Mouse (Mus musculus) megakaryocyte, embryonic 14.5 days (primary cell): ENCODE measurements around the gene Misp. TPM values are rescaled to one million over a fixed set of nuclear protein-coding genes. Genes with fewer than 3 reads are reported as not detected.
A peak's percentile ranks its signal among the peaks of the same experiment; 100 is the strongest.

Source experiments
- H3K27me3 ChIP-seq: replicated peaks from 2 replicates; pipeline ENCODE3; 2012; ENCODE audit warnings: inconsistent platforms
- H3K36me3 ChIP-seq: replicated peaks from 2 replicates; pipeline ENCODE3; 2012; ENCODE audit warnings: low read length, inconsistent platforms, mixed read lengths
- H3K4me1 ChIP-seq: 2 replicates; pipeline ENCODE4 v1.6.1; 2012; ENCODE audit warnings: inconsistent platforms
- H3K4me3 ChIP-seq: replicated peaks from 2 replicates; pipeline ENCODE3; 2012; ENCODE audit warnings: moderate library complexity, mild to moderate bottlenecking, inconsistent platforms
- H3K9me3 ChIP-seq: 2 replicates; pipeline ENCODE4 v1.6.1; 2012; ENCODE audit warnings: inconsistent platforms
- FLI1 ChIP-seq: IDR thresholded peaks from 2 replicates; pipeline ENCODE4 v1.6.1; 2012; ENCODE audit warnings: low read length, inconsistent platforms, mixed read lengths
- GATA1 ChIP-seq: IDR thresholded peaks from 3 replicates; pipeline ENCODE4 v1.6.1; 2012; ENCODE audit warnings: mixed read lengths, low read length, inconsistent platforms, borderline replicate concordance
- polyA plus RNA-seq: library from polyadenylated mRNA; stranded (reverse); fragments of >175 nt; gene quantifications from 2 replicates; pipeline ENCODE4 v1.2.3, GENCODE M21; 2012; ENCODE audit warnings: low replicate concordance; ENCODE audit not compliant: insufficient read depth

Gene Misp
- polyA plus RNA-seq: 1.5 and 2.5 TPM in 2 replicates

- Histone ChIP-seq H3K27me3 (peaks cover 37% of the 10 kb centered on the region), H3K4me1 (peaks cover 42% of the 10 kb centered on the region), H3K36me3 (peaks cover 16% of the 10 kb centered on the region), H3K9me3 (peaks cover 3% of the 10 kb centered on the region), H3K4me3 (no peak within 1 kb of the TSS)
- TF ChIP-seq GATA1 (no peak), FLI1 (no peak)
Observed at GRCm38 (mm10) chr10:79820782-79821181, at the start of gene Misp. Misp (plus strand) TSS chr10:79820989.

GRCm38 (mm10) chr10:79772320-79772719, 48.5 kb upstream of the Misp start:
- Histone ChIP-seq H3K4me1 (peaks cover 23% of the 10 kb centered on the region), H3K36me3 (no peaks in the 10 kb centered on the region), H3K4me3 (peak overlapping the region; percentile 29), H3K27me3 (peaks cover 32% of the 10 kb centered on the region), H3K9me3 (peaks cover 19% of the 10 kb centered on the region)
- TF ChIP-seq FLI1 (no peak), GATA1 (no peak)

- Histone ChIP-seq H3K36me3 (no peaks in the 10 kb centered on the region), H3K9me3 (peaks cover 19% of the 10 kb centered on the region), H3K27me3 (peaks cover 40% of the 10 kb centered on the region), H3K4me1 (peaks cover 22% of the 10 kb centered on the region), H3K4me3 (no peak overlapping the region)
- no peak for TF ChIP-seq FLI1
- TF ChIP-seq GATA1: no peak
Observed at GRCm38 (mm10) chr10:79773208-79773607, 47.6 kb upstream of the Misp start.

- Histone ChIP-seq H3K36me3 (no peaks in the 10 kb centered on the region), H3K27me3 (peaks cover 51% of the 10 kb centered on the region), H3K4me3 (no peak overlapping the region), H3K4me1 (peaks cover 31% of the 10 kb centered on the region), H3K9me3 (peaks cover 19% of the 10 kb centered on the region)
- TF ChIP-seq FLI1 (no peak), GATA1 (no peak)
Observed at GRCm38 (mm10) chr10:79774486-79775279, 46.1 kb upstream of the Misp start.

- TF ChIP-seq GATA1 (no peak), FLI1 (no peak)
- H3K4me3 ChIP-seq: peak within 1 kb of the TSS; percentile 50
- peaks cover 47% of the 10 kb centered on the region for H3K4me1 ChIP-seq
- peaks cover 15% of the 10 kb centered on the region for H3K9me3 ChIP-seq
- peaks cover 53% of the 10 kb centered on the region for H3K27me3 ChIP-seq
- no peaks in the 10 kb centered on the region for H3K36me3 ChIP-seq
Observed at GRCm38 (mm10) chr10:79777103-79777531, 43.7 kb upstream of the Misp start, which contains the start of gene Fstl3. Fstl3 (plus strand) TSS chr10:79777272.

- peaks cover 53% of the 10 kb centered on the region for H3K27me3 ChIP-seq
- no peak for TF ChIP-seq GATA1
- no peak for TF ChIP-seq FLI1
- H3K9me3 ChIP-seq: peaks cover 8% of the 10 kb centered on the region
- peaks cover 49% of the 10 kb centered on the region for H3K4me1 ChIP-seq
- H3K36me3 ChIP-seq: no peaks in the 10 kb centered on the region
- no peak overlapping the region for H3K4me3 ChIP-seq
Observed at GRCm38 (mm10) chr10:79778006-79778405, 42.8 kb upstream of the Misp start.

GRCm38 (mm10) chr10:79779193-79779592, 41.6 kb upstream of the Misp start:
- Histone ChIP-seq H3K4me3 (no peak overlapping the region), H3K9me3 (peaks cover 8% of the 10 kb centered on the region), H3K4me1 (peaks cover 54% of the 10 kb centered on the region), H3K27me3 (peaks cover 52% of the 10 kb centered on the region), H3K36me3 (no peaks in the 10 kb centered on the region)
- no peak for TF ChIP-seq FLI1
- no peak for TF ChIP-seq GATA1

GRCm38 (mm10) chr10:79779784-79780663, 40.8 kb upstream of the Misp start:
- Histone ChIP-seq H3K4me3 (peak overlapping the region; percentile 94), H3K9me3 (peaks cover 6% of the 10 kb centered on the region), H3K36me3 (no peaks in the 10 kb centered on the region), H3K27me3 (peaks cover 59% of the 10 kb centered on the region), H3K4me1 (peaks cover 59% of the 10 kb centered on the region)
- no peak for TF ChIP-seq FLI1

GRCm38 (mm10) chr10:79780664-79781015, 40.1 kb upstream of the Misp start:
- H3K4me1 ChIP-seq: peaks cover 60% of the 10 kb centered on the region
- H3K36me3 ChIP-seq: no peaks in the 10 kb centered on the region
- peak overlapping the region; percentile 94 for H3K4me3 ChIP-seq
- TF ChIP-seq FLI1 (no peak), GATA1 (no peak)
- H3K9me3 ChIP-seq: peaks cover under 1% of the 10 kb centered on the region; the same call in 1 of the 2 replicates
- peaks cover 54% of the 10 kb centered on the region for H3K27me3 ChIP-seq

- no peaks in the 10 kb centered on the region for H3K36me3 ChIP-seq
- H3K4me1 ChIP-seq: peaks cover 62% of the 10 kb centered on the region
- no peaks in the 10 kb centered on the region for H3K9me3 ChIP-seq
- TF ChIP-seq FLI1: no peak
- no peak for TF ChIP-seq GATA1
- peak overlapping the region; percentile 94 for H3K4me3 ChIP-seq
- H3K27me3 ChIP-seq: peaks cover 52% of the 10 kb centered on the region
Observed at GRCm38 (mm10) chr10:79781139-79781538, 39.6 kb upstream of the Misp start.
